Mouse (Mus musculus): ENCODE results near the gene Raver1. TPM values are rescaled to one million over a fixed set of nuclear protein-coding genes. Genes with fewer than 3 reads are reported as not detected.

Gene Raver1
- 76.7 and 83.9 TPM in 2 replicates for polyA plus RNA-seq (2016; fragmentation: Nextera tagmentation; extraction: Ambion mirVana)

DNA sequence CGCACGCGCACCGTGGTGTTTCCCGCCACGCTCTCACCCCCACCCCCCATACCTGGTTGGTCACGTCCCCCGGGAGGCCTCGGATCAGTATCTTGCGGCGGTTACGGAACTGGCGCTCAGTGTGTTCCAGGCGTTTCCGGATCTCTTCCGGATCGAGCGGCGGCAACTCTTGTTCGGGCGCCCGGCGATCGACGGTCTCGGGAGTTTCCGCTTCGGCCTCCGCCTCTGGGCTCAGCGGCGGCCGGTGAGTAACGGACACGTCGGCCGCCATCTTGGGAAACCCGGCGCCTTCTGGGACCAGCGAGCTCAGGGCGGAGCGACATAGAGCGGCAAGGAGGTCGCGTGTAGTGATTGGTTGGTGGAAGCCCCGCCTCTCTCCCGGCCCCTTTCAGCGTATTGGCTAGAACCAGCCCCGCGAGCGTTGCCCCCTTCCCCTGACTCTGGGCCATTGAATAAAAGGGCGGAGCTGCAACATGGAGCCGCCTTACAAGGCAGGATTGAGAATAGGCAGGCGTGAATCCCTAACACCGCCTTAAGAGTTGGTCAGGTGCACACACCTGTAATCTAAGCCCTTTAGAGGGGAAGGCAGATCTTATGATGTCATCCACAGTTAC lies at the start of gene Raver1, which contains the start of gene Gm38431:
Raver1 (minus strand) TSS at position 302 of the 614 bp plus-strand sequence.
Gm38431 (minus strand) TSS at position 291 of the 614 bp plus-strand sequence.
- H3K36me3 ChIP-seq: peaks cover 43% of the 10 kb centered on the region

DNA sequence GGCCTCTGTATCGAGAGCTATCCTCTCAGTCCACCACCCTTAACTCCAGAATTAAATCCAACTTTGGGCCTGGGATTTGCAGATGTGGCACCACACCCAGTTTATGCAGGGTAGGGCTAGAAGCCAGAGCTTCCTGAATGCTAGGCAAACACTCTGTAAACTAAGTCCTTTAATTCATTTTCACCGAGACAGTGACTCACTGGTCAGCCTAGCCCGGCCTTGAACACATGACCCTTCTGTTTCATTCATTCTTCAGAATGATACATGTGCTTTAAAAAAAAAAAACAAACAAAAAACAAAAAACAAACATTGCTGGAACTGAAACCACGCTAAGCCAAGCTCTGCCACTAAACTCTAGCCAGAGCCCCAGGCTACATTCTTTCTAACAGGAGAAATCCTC lies 46.6 kb upstream of the Raver1 start:
- WGBS: 75% methylated on average over 4 of the region's 4 CpGs
- H3K36me3 ChIP-seq: peaks cover 61% of the 10 kb centered on the region
- no peaks in the 10 kb centered on the region for H3K9me3 ChIP-seq
- DNase-seq (ENCODE audit: low spot score): no peak
- H3K4me3 ChIP-seq: no peak overlapping the region
- H3K27me3 ChIP-seq (ENCODE audit: insufficient read depth, poor library complexity, severe bottlenecking): no peaks in the 10 kb centered on the region
- no peak overlapping the region for H3K27ac ChIP-seq
- peaks cover 10% of the 10 kb centered on the region; the same call in 1 of the 2 replicates for H3K4me1 ChIP-seq

More for the DNA sequence above, at the start of gene Raver1, which contains the start of gene Gm38431:
- peaks cover 24% of the 10 kb centered on the region for H3K4me1 ChIP-seq
- H3K27me3 ChIP-seq (ENCODE audit: insufficient read depth, poor library complexity, severe bottlenecking): no peaks in the 10 kb centered on the region
- peak; percentile 99 for DNase-seq (ENCODE audit: low spot score)
- no peaks in the 10 kb centered on the region for H3K9me3 ChIP-seq
- peak within 1 kb of the TSS; percentile 81 for H3K4me3 ChIP-seq
- peak within 1 kb of the TSS; percentile 97 for H3K27ac ChIP-seq
- WGBS: under 1% methylated on average over 54 of the region's 54 CpGs

DNA sequence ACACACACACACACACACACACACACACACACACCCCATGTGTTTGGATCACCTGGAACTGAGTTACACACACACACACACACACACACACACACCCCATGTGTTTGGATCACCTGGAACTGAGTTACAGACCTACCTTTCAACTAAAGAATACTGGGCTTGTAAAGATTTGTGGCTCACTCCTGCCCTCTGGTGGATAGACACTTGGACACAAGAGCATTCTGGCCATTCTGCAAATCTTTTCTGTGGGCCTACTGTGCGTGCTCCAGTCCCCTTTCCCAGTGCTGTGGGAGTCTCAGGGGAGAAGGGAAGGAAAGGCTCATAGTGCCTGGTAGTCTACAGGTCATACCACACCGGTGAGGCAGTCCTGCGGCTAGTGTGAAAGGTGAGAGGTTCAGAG lies 45.4 kb upstream of the Raver1 start:
- Histone ChIP-seq H3K4me1 (peaks cover 10% of the 10 kb centered on the region; the same call in 1 of the 2 replicates), H3K27me3 (ENCODE audit: insufficient read depth, poor library complexity, severe bottlenecking) (no peaks in the 10 kb centered on the region), H3K27ac (no peak overlapping the region), H3K9me3 (no peaks in the 10 kb centered on the region), H3K36me3 (peaks cover 49% of the 10 kb centered on the region), H3K4me3 (no peak overlapping the region)
- DNase-seq (ENCODE audit: low spot score): no peak
- 51% methylated on average over 3 of the region's 3 CpGs for WGBS

DNA sequence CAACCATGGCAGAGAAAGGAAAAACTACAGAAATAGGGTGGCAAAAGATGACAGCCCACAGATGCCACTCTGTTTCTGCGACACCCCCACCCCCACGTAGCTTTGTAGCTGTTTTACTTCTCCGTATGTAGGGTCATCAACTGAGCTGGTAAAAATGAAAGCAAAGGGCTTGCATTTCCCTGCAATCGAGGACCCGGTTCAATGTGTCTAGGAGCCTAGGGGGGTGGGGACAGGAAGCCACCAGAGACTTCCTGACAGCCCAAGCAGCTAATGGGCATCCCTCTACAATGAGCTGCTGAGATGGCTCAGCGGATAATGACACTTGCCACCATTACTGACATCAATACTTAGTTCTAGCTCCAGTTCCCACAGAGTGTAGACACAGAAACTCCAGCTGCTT lies 44.6 kb upstream of the Raver1 start:
- Histone ChIP-seq H3K4me1 (peaks cover 10% of the 10 kb centered on the region; the same call in 1 of the 2 replicates), H3K9me3 (no peaks in the 10 kb centered on the region), H3K36me3 (peaks cover 41% of the 10 kb centered on the region), H3K27me3 (ENCODE audit: insufficient read depth, poor library complexity, severe bottlenecking) (no peaks in the 10 kb centered on the region), H3K4me3 (no peak overlapping the region), H3K27ac (no peak overlapping the region)
- DNase-seq (ENCODE audit: low spot score): no peak
- WGBS: 71% methylated on average over 6 of the region's 6 CpGs

DNA sequence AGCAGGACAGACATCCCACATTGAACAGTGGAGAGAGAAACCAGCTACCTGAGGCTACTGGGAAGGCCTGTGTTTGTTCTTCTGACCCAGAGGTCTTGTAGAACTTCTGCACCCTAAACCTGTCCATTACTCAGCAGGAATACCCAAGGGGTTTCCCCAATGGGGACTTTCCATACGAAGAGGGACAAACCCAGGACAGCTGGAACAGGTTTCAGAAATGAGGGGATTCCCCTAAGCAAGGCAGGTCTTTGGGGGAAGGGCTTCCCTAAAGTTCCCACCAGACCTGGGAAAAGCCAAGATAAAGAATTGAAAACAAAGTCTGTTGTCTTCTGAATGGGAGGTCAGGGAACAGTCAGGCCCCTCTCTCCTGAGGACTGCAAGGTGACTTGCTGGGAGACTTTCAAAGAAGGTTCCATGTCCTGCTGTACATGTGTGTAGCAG lies 44.2 kb upstream of the Raver1 start:
- H3K36me3 ChIP-seq: peaks cover 37% of the 10 kb centered on the region
- WGBS: 68% methylated on average over 1 of the region's 1 CpGs
- peaks cover 10% of the 10 kb centered on the region; the same call in 1 of the 2 replicates for H3K4me1 ChIP-seq
- H3K27me3 ChIP-seq (ENCODE audit: insufficient read depth, poor library complexity, severe bottlenecking): no peaks in the 10 kb centered on the region
- H3K27ac ChIP-seq: no peak overlapping the region
- no peak for DNase-seq (ENCODE audit: low spot score)
- no peaks in the 10 kb centered on the region for H3K9me3 ChIP-seq
- H3K4me3 ChIP-seq: no peak overlapping the region

DNA sequence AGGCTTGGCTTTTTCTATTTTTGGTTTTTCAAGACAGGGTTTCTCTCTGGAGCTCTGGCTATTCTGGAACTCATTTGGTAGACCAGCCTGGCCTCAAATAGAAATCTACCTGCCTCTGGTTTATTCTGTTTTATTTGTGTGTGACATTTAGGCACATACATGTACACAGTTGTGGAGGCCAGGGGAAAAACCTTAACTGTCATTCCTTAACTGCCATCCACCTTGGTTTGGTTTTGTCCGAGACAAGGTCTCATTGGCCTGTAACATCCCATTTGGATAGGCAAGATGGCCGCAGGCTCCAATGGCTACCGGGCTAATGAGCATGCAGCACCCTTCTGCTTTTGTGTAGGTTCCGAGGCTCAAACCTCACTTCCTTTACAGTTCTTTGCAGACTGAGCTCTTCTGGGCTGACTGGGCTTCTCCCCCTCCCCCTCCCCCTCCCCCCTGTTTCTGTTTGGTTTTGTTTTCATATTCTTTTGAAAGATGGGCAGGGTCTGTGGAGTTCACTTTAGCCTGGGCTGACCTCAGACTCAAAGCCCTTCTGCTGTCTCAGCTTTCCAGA lies 43.6 kb upstream of the Raver1 start:
- H3K27ac ChIP-seq: no peak overlapping the region
- H3K36me3 ChIP-seq: peaks cover 31% of the 10 kb centered on the region
- H3K4me3 ChIP-seq: no peak overlapping the region
- 78% methylated on average over 4 of the region's 4 CpGs for WGBS
- H3K4me1 ChIP-seq: peaks cover 12% of the 10 kb centered on the region
- H3K9me3 ChIP-seq: no peaks in the 10 kb centered on the region
- no peak for DNase-seq (ENCODE audit: low spot score)
- no peaks in the 10 kb centered on the region for H3K27me3 ChIP-seq (ENCODE audit: insufficient read depth, poor library complexity, severe bottlenecking)

DNA sequence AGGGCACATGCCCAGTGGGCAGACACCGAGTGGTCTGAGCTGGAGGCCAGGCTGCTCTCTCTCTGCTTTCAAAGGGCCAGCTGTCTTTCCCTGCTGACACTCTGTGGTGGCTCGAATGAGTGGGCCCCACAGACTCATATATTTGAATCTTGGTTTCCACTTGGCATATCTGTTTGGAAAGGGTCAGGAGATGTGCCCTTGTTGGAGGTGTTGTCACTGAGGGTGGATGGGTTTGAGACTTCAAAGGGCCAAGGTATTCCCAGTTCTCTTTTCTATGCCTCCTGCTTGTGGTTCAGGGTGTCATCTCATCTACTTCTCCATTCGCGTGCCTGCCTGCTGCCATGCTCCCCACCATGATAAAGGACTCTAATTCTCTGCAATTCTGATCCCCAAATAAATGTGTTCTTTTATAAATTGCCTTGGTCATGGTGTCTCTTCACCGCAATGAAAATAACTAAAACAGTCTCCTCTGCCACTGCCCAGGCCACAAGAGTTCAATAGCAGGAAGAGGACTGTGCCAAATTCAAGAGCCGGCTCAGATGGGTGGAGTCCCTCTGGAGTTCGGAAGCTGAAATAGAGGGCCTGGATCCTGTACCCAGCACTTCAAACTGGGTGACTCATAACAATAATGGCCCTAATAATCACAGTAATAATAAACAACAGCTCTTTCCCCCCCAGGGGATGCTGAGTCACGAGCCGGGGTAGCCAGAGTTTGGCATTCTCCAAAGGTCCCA lies 43.0 kb upstream of the Raver1 start:
- Histone ChIP-seq H3K4me1 (peaks cover 16% of the 10 kb centered on the region), H3K36me3 (peaks cover 25% of the 10 kb centered on the region), H3K4me3 (no peak overlapping the region), H3K9me3 (no peaks in the 10 kb centered on the region), H3K27ac (no peak overlapping the region), H3K27me3 (ENCODE audit: insufficient read depth, poor library complexity, severe bottlenecking) (no peaks in the 10 kb centered on the region)
- no peak for DNase-seq (ENCODE audit: low spot score)
- WGBS: 70% methylated on average over 9 of the region's 9 CpGs

DNA sequence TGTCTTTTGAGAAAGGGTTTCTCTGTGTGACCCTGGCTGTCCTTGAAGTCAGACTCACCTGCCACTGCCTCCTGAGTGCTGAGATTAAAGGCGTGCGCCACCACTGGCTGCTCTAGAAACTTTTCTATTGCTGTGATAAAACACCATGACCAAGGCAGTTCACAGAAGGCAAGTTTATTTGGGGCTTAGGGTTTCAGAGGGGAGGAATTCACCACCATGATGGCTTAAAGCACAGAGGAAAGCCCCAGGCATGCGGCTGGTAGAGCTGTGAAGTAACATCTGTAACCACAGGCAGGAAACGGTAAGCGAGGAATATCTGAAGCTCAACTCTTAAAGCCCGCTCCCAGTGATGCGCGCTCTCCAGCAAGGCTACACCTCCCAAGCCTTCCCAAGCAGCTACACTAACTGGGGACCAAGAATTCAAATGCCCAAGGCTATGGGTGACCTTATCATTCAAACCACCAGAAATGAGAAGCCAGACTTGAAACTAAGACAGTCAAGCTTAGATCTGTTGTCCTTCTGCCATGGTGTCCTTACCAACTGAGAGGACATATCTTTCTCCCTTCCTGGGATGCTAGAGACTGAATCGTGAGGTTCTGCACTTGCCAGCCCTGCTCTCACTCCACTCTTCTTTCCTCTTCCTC lies 41.4 kb upstream of the Raver1 start:
- H3K4me1 ChIP-seq: peaks cover 16% of the 10 kb centered on the region
- DNase-seq (ENCODE audit: low spot score): no peak
- H3K36me3 ChIP-seq: peaks cover 10% of the 10 kb centered on the region
- no peaks in the 10 kb centered on the region for H3K9me3 ChIP-seq
- no peak overlapping the region for H3K4me3 ChIP-seq
- no peaks in the 10 kb centered on the region for H3K27me3 ChIP-seq (ENCODE audit: insufficient read depth, poor library complexity, severe bottlenecking)
- 72% methylated on average over 9 of the region's 9 CpGs for WGBS
- no peak overlapping the region for H3K27ac ChIP-seq

DNA sequence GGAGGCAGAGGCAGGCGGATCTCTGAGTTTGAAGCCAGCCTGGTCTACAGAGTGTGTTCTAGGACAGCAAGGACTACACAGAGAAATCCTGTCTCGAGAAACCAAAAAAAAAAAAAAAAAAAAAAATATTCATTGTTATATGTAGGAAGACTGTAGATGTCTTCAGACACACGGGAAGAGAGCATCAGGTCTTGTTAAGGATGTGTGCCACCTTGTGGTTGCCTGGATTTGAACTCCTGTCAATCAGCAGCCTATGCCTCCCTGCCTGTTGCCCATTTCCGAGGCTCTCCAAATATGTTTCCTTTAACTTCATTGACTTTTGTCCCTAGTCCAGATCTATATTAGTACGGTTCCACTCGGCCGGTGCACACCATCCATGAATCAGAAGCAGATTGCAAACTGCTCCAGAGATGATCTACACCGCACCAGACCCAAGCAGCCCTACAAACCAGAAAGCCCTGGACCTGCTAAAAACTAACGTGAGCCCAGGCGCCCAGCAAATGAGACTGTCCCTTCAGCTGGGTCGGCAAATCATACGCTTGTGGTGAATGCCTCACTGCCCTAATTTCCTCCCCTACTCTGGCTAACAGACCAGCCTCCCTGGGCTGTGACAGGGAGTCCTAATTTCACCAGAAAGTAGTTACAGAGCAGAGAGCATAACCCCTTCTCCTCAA lies 40.4 kb upstream of the Raver1 start:
- Histone ChIP-seq H3K4me3 (no peak overlapping the region), H3K9me3 (no peaks in the 10 kb centered on the region), H3K4me1 (peaks cover 16% of the 10 kb centered on the region), H3K27ac (no peak overlapping the region), H3K36me3 (peaks cover 6% of the 10 kb centered on the region; the same call in 1 of the 2 replicates), H3K27me3 (ENCODE audit: insufficient read depth, poor library complexity, severe bottlenecking) (no peaks in the 10 kb centered on the region)
- 81% methylated on average over 12 of the region's 12 CpGs for WGBS
- no peak for DNase-seq (ENCODE audit: low spot score)

DNA sequence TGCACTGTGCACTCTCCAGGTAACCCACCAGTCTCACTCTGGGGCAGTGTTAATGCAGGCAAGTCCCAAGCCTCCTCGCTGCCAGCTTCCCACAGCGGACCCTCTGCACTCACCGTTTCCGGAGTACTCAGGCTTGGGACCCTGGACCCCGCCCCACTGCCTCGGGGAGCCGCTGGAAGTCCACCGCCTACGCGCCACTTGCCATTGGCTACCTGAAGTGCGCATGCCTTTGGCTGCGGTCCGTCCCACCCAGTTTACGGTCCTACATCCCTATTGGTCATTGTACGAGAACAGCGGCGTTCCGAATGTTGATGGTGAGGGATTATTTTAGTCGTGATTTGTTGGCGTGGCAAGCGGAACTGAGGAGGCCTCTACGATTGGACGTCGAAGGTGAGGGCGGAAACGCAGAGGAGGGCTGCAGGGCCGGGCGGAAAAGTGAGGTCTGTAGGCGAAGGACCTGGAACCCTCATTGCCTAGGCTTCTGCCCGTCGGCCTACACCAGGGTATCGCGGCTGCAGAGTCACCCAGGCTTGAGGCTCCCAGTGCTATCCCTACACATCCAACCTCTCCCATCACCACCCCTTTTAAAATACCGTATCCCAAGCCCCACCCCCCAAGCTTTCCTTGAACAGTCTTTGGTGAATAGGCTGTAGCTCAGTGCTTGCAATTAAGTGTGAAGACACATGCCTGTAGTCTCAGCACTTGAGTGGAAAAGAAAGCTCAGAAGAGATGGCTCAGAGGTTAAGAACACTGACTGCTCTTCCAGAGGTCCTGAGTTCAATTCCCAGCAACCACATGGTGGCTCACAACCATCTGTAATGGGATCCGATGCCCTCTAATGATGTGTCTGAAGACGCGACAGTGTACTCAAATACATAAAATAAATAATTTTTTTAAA lies 39.5 kb upstream of the Raver1 start, which contains the start of gene Tyk2:
Tyk2 (minus strand) TSS at position 185 of the 898 bp plus-strand sequence.
- Histone ChIP-seq H3K4me1 (peaks cover 23% of the 10 kb centered on the region), H3K36me3 (peaks cover 7% of the 10 kb centered on the region), H3K9me3 (no peaks in the 10 kb centered on the region), H3K27me3 (ENCODE audit: insufficient read depth, poor library complexity, severe bottlenecking) (no peaks in the 10 kb centered on the region), H3K4me3 (peak within 1 kb of the TSS; percentile 67), H3K27ac (peak within 1 kb of the TSS; percentile 85)
- 6% methylated on average over 37 of the region's 37 CpGs for WGBS
- peak; percentile 99 for DNase-seq (ENCODE audit: low spot score)

DNA sequence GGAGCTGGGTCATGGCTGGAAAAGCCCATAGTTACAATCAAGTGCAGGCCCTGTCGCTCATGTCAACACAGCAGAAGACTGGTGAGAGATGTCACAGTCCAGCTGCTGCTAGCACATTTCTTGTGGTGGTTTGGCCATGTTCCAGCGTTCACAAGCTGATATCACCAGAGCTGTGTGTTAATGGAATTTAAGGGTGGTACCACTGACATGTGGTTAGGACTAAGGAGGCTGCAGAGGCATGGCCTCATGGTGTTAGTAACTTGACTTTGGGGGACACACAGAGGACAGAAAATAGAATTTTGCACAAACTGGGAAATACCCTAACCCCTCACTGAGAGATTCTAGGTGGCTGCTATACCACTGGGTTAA lies 34.4 kb upstream of the Raver1 start:
- no peak overlapping the region; the same call in 1 of the 2 replicates for H3K27ac ChIP-seq
- WGBS: 52% methylated on average over 2 of the region's 2 CpGs
- H3K27me3 ChIP-seq (ENCODE audit: insufficient read depth, poor library complexity, severe bottlenecking): no peaks in the 10 kb centered on the region
- H3K9me3 ChIP-seq: no peaks in the 10 kb centered on the region
- H3K36me3 ChIP-seq: peaks cover 41% of the 10 kb centered on the region
- peak; percentile 88 for DNase-seq (ENCODE audit: low spot score)
- H3K4me1 ChIP-seq: peaks cover 17% of the 10 kb centered on the region
- no peak overlapping the region for H3K4me3 ChIP-seq

Measured in heart, embryonic 10.5 days (tissue).